Mouse (Mus musculus): ENCODE measurements around the gene Epgn. TPM values are rescaled to one million over a fixed set of nuclear protein-coding genes. Genes with fewer than 3 reads are reported as not detected.
A peak's percentile ranks its signal among the peaks of the same experiment; 100 is the strongest.

Gene Epgn
- not detected for polyA plus RNA-seq (2017; shearing (Covaris generic))

GRCm38 (mm10) chr5:91027164-91027563 is at the start of gene Epgn:
Gene Epgn, plus strand, starts transcription at chr5:91027464.
- no peak for ATAC-seq

DNA sequence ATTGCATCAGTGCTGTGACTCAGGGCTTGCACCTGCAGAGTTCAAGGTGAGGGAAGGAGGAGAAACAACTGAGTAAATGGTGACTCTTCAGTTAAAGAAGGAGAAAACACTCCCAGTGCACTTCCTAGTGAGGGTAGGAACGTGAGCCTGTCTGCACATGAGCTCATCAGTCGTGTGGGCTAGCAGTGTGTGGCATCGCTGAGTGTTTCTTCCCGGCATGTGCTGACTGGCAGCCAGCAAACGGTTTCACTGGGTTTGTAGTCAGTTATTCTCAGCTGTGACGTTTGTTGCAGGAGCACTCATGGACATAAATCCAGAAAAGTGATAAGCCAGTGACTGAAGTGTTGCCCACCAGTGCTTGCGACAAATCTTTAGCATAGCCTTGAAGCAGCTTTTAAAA is 47.0 kb upstream of the Epgn start:
- ATAC-seq, result no peak

GRCm38 (mm10) chr5:90987605-90988004 is 39.7 kb upstream of the Epgn start:
- no peak for ATAC-seq

DNA sequence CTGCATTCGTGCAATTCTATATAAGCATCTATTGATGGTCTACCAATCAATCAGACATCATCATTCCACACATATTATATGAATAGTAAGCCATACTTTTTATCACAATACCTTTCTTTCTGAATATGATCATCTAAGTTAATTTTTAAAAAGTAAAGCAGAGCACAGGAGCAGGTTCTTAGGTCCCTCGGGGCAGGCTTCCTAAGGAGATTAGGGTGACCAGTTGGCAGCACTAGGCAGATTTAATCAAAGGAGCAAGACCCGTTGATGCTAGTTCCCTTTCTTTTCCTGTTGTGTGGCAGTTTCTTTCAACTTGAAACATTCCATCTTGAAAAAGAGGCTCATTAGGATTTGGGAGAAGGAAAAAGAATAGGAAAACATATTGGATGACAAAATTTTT is 39.1 kb upstream of the Epgn start:
- ATAC-seq, result no peak

- ATAC-seq, result no peak
Observed at GRCm38 (mm10) chr5:90988592-90988991, 38.7 kb upstream of the Epgn start.

DNA sequence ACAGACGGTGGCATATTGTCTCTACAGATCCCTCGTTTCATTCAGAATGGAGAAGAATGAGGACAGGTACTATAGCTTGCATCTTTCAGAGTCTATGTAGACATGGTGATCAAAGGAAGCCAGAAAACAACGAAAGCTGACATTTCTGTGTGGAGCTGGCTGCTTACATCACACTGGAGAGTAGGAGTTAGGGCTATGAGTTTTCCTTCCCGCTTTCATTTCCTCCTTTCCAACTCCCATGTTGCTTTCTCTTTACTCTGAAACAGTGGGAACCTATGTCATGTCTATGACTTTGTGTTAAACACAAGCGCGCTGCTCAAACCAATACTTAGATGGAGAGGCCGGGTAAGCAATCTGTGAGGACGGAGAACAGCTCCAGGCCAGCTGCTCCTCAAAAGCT is 27.3 kb upstream of the Epgn start:
- no peak for ATAC-seq

- no peak for ATAC-seq
Observed at GRCm38 (mm10) chr5:91015216-91015615, 12.0 kb upstream of the Epgn start.

DNA sequence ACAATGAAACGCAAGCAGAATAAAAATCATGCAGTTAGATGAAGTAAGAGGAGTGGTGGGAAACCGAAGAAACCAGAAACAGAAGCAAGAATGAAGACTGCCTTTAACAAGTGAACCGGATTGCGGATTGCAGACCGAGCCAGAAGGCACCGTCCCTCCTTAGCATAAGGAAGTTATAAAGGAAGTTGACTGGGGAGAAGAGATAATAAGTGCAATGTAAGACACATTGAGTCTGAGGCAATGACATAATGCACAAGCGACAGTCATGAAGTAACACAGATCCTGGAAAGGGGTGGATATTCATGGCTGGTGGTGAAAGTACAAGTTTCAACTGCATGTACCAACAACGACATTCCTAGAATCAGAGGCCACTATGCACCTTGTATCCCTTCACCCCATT is 4.2 kb upstream of the Epgn start:
- ATAC-seq, result no peak

GRCm38 (mm10) chr5:91027840-91028239 is 576 bp downstream of the Epgn start:
- ATAC-seq, result no peak

- ATAC-seq, result no peak
Observed at GRCm38 (mm10) chr5:91030629-91031028, 3.4 kb downstream of the Epgn start.

- ATAC-seq, result no peak
Observed at GRCm38 (mm10) chr5:91035341-91035740, 8.1 kb downstream of the Epgn start.

DNA sequence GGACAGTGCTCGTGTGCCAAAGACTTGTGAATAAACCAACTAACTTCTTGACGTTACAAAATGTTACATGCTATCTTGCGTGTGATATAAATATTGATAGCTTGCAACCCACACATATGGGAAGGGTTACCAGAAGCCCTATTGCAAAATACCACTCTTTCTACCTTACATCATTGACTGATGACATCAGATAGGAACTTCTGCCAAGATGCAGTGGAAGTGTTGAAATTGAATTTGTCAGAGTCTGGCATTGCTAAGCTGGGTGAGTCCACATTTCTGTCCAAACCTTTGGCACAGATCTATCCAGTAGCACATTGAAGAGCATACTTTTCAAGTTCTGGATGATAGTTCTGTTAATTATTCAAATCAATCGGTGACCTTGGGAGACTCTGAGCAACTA is 9.4 kb downstream of the Epgn start:
- ATAC-seq, result no peak

DNA sequence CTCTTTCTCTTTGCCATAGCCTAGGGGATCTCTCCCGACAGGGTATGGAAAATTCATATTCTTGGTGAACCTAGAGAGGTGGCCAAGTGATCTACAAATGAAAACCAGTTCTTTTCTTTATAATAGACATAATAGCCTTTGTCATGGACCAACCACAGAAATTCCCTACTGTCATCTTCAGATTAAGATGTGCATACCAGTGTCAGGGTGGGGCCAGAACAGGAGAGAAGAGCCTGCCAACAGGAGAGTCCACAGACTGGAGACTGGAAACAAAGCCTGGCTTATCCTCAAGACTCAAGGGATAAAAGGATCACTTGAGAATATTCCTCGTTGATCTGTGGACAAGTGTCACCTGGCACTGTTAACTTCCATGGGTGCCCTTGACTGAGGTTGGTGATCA is 10.5 kb downstream of the Epgn start:
- no peak for ATAC-seq

GRCm38 (mm10) chr5:91038547-91038946 is 11.3 kb downstream of the Epgn start:
- ATAC-seq, result peak; percentile 86

DNA sequence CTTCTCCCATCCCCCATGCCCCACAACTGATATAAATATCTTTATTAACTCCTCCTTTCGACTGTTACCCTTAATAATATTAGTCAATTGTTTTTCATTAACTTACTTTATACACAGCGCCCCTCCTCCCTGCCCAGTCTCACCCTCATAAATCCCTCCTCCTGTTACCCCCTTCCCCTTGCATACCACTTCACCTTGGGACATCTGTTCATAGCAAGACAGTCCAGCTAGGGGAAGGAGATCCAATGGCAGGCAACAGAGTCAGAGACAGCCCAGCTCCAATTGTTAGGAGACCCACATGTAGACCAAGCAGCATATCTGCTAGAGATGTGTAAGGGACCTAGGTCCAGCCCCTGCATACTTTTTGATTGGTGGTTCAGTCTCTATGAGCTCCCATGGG is 11.7 kb downstream of the Epgn start:
- no peak for ATAC-seq

GRCm38 (mm10) chr5:91047987-91048386 is 20.7 kb downstream of the Epgn start:
- no peak for ATAC-seq

GRCm38 (mm10) chr5:91048397-91048796 is 21.1 kb downstream of the Epgn start:
- no peak for ATAC-seq

- no peak for ATAC-seq
Observed at GRCm38 (mm10) chr5:91072340-91072739, 45.1 kb downstream of the Epgn start.

DNA sequence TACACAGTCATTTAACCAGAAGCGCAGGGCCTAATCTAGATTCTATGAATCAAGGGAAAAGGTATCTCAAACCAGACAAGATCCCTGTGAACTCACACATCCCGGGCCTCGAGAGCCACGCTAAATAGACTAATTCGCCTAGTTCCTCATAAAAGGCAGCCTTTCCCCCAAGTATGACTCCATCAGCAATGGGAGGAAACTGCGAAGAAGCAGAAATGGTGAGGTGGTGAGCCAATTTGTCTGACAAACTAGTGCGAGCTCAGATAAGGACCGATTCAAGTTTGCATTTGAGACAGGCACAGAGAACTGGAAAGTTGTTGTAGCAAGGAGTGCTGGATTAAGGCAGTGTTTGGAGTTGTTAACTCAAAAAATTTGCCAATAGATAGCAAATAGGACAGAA is 46.4 kb downstream of the Epgn start:
- no peak for ATAC-seq

- ATAC-seq, result no peak
Observed at GRCm38 (mm10) chr5:91074026-91074425, 46.8 kb downstream of the Epgn start.

- ATAC-seq, result no peak
Observed at GRCm38 (mm10) chr5:91074450-91074950, 47.2 kb downstream of the Epgn start, which contains the start of gene Ereg. Gene Ereg, plus strand, starts transcription at chr5:91074622.

DNA sequence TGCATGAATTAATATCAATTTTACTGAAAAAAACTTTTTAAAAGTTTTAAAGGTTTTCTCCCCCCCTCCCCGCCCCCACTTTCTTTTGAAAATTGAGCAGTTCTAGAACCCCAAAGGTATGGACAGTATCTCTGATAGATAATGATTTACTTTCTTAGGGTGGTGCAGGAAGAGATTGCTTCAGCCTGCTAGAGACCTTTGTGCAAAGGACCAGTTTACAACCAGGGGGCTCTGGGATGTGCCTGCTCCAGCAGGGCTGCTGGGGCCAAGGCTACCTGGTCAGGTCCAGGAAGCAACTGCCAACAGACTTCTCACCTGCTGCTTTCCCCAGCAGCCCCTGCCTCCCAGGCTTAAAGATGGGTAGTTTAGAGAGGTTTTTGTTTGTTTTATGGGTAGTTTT is 47.8 kb downstream of the Epgn start:
- no peak for ATAC-seq

DNA sequence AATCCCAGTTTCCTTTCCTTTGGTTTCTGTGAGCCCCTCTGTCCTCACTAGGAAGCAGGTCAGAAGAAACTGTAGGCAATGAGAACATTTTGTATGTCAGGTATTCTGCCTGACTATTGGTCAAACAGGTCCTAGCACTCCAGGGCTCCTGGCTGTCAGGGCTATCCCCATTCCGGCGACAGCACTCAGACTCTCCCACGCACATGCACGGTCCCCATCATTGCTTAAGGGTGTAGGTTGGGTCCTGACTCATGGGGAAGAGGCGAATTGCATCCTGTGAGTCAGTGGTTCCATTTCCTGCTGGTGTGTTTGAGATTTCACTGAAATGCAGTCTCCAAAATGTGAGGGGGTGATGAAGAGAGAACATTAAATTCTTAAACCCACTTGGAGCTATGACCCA is 55.8 kb downstream of the Epgn start:
- peak; percentile 49 for ATAC-seq
